Mouse (Mus musculus) testis, postnatal 10 days (tissue): ENCODE results near the gene Nckap1.

ENCODE experiments used
- DNase-seq: peaks from one replicate; pipeline ENCODE4 v3.0.0; 2021; ENCODE audit warnings: low spot score

Gene Nckap1

GRCm38 (mm10) chr2:80581043-80581711, at the start of gene Nckap1:
TSS of gene Nckap1 (minus strand) at chr2:80581380.
- peak; percentile 93 for DNase-seq

GRCm38 (mm10) chr2:80624523-80624922, 43.3 kb upstream of the Nckap1 start:
- DNase-seq = no peak

- no peak for DNase-seq
These were observed 40.7 kb upstream of the Nckap1 start for GRCm38 (mm10) chr2:80621921-80622320.

GRCm38 (mm10) chr2:80618991-80619390, 37.8 kb upstream of the Nckap1 start:
- no peak for DNase-seq

- peak; percentile 94 for DNase-seq
These were observed 35.9 kb upstream of the Nckap1 start, which contains the start of the genes Dusp19 and Nup35 for GRCm38 (mm10) chr2:80616854-80617737. TSS of gene Dusp19 (plus strand) at chr2:80617045. TSS of gene Nup35 (plus strand) at chr2:80617236.

- no peak for DNase-seq
These were observed 31.6 kb upstream of the Nckap1 start for GRCm38 (mm10) chr2:80612796-80613195.

GRCm38 (mm10) chr2:80612286-80612685, 31.1 kb upstream of the Nckap1 start:
- no peak for DNase-seq

- DNase-seq = no peak
These were observed 22.7 kb upstream of the Nckap1 start for GRCm38 (mm10) chr2:80603771-80604426.

- no peak for DNase-seq
These were observed 21.6 kb upstream of the Nckap1 start for GRCm38 (mm10) chr2:80602756-80603155.

GRCm38 (mm10) chr2:80600611-80601010, 19.4 kb upstream of the Nckap1 start:
- no peak for DNase-seq

GRCm38 (mm10) chr2:80599850-80600249, 18.7 kb upstream of the Nckap1 start:
- DNase-seq = no peak

GRCm38 (mm10) chr2:80596960-80597359, 15.8 kb upstream of the Nckap1 start:
- DNase-seq = no peak

GRCm38 (mm10) chr2:80594215-80594918, 13.2 kb upstream of the Nckap1 start:
- no peak for DNase-seq

GRCm38 (mm10) chr2:80582356-80582755, 1.2 kb upstream of the Nckap1 start:
- no peak for DNase-seq

GRCm38 (mm10) chr2:80580311-80580961, 744 bp downstream of the Nckap1 start:
- DNase-seq = peak; percentile 59

GRCm38 (mm10) chr2:80579253-80579891, 1.8 kb downstream of the Nckap1 start:
- DNase-seq = no peak

GRCm38 (mm10) chr2:80577286-80577685, 3.9 kb downstream of the Nckap1 start:
- no peak for DNase-seq

GRCm38 (mm10) chr2:80570656-80571055, 10.5 kb downstream of the Nckap1 start:
- no peak for DNase-seq

GRCm38 (mm10) chr2:80567411-80567810, 13.8 kb downstream of the Nckap1 start:
- DNase-seq = no peak

GRCm38 (mm10) chr2:80562253-80562652, 18.9 kb downstream of the Nckap1 start:
- no peak for DNase-seq

GRCm38 (mm10) chr2:80561478-80561877, 19.7 kb downstream of the Nckap1 start:
- DNase-seq = no peak
